Mouse (Mus musculus): Measurements from ENCODE around the gene Spata13. TPM values are rescaled to one million over a fixed set of nuclear protein-coding genes. Genes with fewer than 3 reads are reported as not detected.
A peak's percentile ranks its signal among the peaks of the same experiment; 100 is the strongest.

Gene Spata13
- total RNA-seq, 2 experiments from 2014 or later = 25.6 to 31.8 TPM

GRCm38 (mm10) chr14:60721938-60722337, 88.1 kb downstream of the Spata13 start:
- no peak for DNase-seq

GRCm38 (mm10) chr14:60726091-60726490, 92.3 kb downstream of the Spata13 start:
- DNase-seq = no peak

GRCm38 (mm10) chr14:60727130-60727529, 93.3 kb downstream of the Spata13 start:
- no peak for DNase-seq

GRCm38 (mm10) chr14:60732081-60732480, 98.3 kb downstream of the Spata13 start:
- no peak for DNase-seq

GRCm38 (mm10) chr14:60732787-60733186, 99.0 kb downstream of the Spata13 start:
- DNase-seq = peak in 1 of 2 experiments; percentile 51

GRCm38 (mm10) chr14:60733706-60734105, 99.9 kb downstream of the Spata13 start:
- no peak for DNase-seq

- no peak for DNase-seq
Observed at GRCm38 (mm10) chr14:60735206-60735605, 101.4 kb downstream of the Spata13 start.

GRCm38 (mm10) chr14:60735848-60736547, 102.2 kb downstream of the Spata13 start:
- DNase-seq = no peak

- DNase-seq = no peak
Observed at GRCm38 (mm10) chr14:60736591-60737192, 102.9 kb downstream of the Spata13 start.

GRCm38 (mm10) chr14:60737202-60737611, 103.4 kb downstream of the Spata13 start:
- DNase-seq = no peak

- no peak for DNase-seq
Observed at GRCm38 (mm10) chr14:60738434-60738938, 104.7 kb downstream of the Spata13 start.

- no peak for DNase-seq
Observed at GRCm38 (mm10) chr14:60739155-60739554, 105.4 kb downstream of the Spata13 start.

GRCm38 (mm10) chr14:60739616-60740015, 105.8 kb downstream of the Spata13 start:
- DNase-seq = no peak

GRCm38 (mm10) chr14:60740507-60740906, 106.7 kb downstream of the Spata13 start:
- no peak for DNase-seq

GRCm38 (mm10) chr14:60741033-60741432, 107.2 kb downstream of the Spata13 start:
- no peak for DNase-seq

GRCm38 (mm10) chr14:60741490-60741981, 107.7 kb downstream of the Spata13 start:
- no peak for DNase-seq

GRCm38 (mm10) chr14:60743681-60744080, 109.9 kb downstream of the Spata13 start:
- no peak for DNase-seq

GRCm38 (mm10) chr14:60745201-60745600, 111.4 kb downstream of the Spata13 start:
- no peak for DNase-seq

GRCm38 (mm10) chr14:60746141-60746540, 112.3 kb downstream of the Spata13 start:
- no peak for DNase-seq

GRCm38 (mm10) chr14:60747154-60747870, 113.5 kb downstream of the Spata13 start:
- no peak for DNase-seq

- no peak for DNase-seq
Observed at GRCm38 (mm10) chr14:60749880-60750279, 116.1 kb downstream of the Spata13 start.

- DNase-seq = no peak
Observed at GRCm38 (mm10) chr14:60751581-60751980, 117.8 kb downstream of the Spata13 start.
